Mouse (Mus musculus) adrenal gland (tissue): Measurements from ENCODE around the gene Dido1.

Source experiments
- intact Hi-C: fragments of 180-260 bp; cut with DNase I; formaldehyde crosslinking; loops from one replicate; pipeline ENCODE4 v1.15.1; 2025
- long read RNA-seq, 2 experiments: library from polyadenylated mRNA; unstranded; transcript quantifications; one replicate each; pipeline ENCODE4 v2.0.0; 2020; ENCODE audit warnings: borderline replicate concordance in 1 of 2; ENCODE audit not compliant: insufficient replicate concordance in 1 of 2

Dido1 gene
- long read RNA-seq, experiment 1, full-length matches to known transcripts, result 1 of 9 reads
- long read RNA-seq, experiment 1, partial matches to known transcripts, result 1 of 9 reads
- long read RNA-seq, experiment 1, other reads (novel, unspliced or antisense), result 7 of 9 reads
- long read RNA-seq, experiment 2, partial matches to known transcripts, result 18 of 28 reads
- long read RNA-seq, experiment 2, other reads (novel, unspliced or antisense), result 9 of 28 reads

DNA sequence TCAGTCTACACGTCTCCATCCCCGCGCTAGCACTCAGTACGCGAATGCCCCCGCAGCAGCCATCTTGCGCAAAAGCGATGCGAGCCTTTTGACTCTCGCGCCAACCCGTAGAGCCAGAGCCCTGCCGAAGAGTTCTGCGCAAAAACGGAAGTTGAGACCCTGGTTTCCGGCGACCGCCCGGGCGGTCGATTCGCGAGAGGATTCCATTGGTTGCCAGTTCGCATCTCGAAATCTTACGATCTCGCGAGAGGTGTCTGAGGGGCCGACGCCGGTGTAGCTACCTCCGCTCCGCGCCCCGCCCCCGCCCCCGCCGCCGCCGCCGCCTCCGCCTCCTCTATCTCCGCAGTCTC lies at the start of gene Dido1, which contains the start of gene Gid8:
Gene Dido1, minus strand, starts transcription at position 77 of the 350 bp plus-strand sequence.
Gene Gid8, plus strand, starts transcription at position 195 of the 350 bp plus-strand sequence.
- intact Hi-C loops, result loop anchor here (5.0 kb wide), 1 partner anchor 33 kb away; no protein-coding TSS in a partner anchor

DNA sequence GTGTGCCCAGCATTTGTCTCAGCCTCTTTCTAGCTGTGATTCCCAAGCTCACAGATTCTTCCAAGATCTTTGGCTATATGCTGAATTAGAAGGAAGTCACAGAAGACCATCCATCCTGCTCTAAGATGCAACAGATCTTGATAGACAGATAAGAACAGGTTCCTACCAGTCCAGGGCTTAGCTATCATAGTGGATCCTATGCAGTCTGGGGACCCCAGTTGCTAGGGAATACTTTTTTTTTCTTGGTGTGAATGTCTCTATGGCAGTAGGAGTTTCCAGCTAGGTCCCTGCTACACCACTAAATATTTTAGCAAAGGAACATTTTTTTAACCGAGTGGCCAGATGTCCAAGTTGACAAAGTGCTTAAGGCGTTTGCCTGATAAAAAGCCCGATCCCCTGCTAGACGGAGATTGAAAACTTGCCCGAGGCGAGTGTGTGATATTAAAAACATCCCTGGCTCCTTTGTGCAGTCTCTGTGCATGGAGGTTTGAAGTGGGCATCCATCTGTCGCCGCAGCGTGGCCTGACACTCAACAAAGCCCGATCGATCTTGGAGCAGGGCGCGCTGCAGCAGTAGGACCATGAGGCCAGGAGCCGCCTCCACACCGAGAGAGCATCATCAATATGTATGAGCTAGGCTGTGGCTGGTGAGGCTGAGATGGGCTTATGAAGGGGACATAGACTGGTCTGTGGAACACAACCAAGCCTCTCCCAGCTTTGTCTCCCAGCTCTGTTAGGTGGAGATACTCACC lies 48.9 kb upstream of the Dido1 start:
- intact Hi-C loops, result no loop called here

DNA sequence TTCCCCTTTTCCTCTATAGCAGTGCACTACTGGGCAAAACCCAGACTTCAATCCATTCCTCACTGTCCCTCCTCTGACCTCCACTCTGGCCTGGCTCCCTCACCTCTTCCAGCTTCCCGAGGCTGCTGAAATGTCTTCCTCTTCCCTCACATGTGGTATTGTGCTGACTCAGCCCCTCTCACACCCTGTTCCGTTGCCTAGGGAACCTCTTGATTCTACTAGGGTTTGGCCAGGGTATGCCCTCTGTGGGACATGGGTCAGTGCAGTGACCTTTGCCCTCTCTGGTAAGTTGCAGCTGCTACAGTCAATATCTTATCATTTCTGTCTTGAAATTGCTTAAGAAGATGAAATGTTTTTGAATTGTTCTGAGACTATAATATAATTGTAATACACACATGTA lies 47.0 kb upstream of the Dido1 start:
- intact Hi-C loops, result no loop called here

GRCm38 (mm10) chr2:180755896-180756295 lies 46.1 kb upstream of the Dido1 start:
- intact Hi-C loops, result no loop called here

GRCm38 (mm10) chr2:180754976-180755688 lies 45.3 kb upstream of the Dido1 start:
- intact Hi-C loops, result no loop called here

- intact Hi-C loops, result loop anchor here (5.0 to 10.0 kb wide), 4 partner anchors 72 to 284 kb away; partner anchors contain the start of gene Mrgbp
Measured at GRCm38 (mm10) chr2:180748904-180749303, 39.1 kb upstream of the Dido1 start.

GRCm38 (mm10) chr2:180746569-180747192 lies 36.9 kb upstream of the Dido1 start:
- intact Hi-C loops, result loop anchor here (5.0 to 10.0 kb wide), 4 partner anchors 69 to 282 kb away; partner anchors contain the start of gene Mrgbp

- intact Hi-C loops, result loop anchor here (5.0 to 10.0 kb wide), 4 partner anchors 68 to 281 kb away; partner anchors contain the start of gene Mrgbp
Measured at GRCm38 (mm10) chr2:180745248-180745927, 35.6 kb upstream of the Dido1 start.

GRCm38 (mm10) chr2:180743321-180743720 lies 33.5 kb upstream of the Dido1 start:
- intact Hi-C loops, result loop anchor here (10.0 kb wide), 1 partner anchor 279 kb away; no protein-coding TSS in a partner anchor

GRCm38 (mm10) chr2:180742820-180743219 lies 33.0 kb upstream of the Dido1 start:
- intact Hi-C loops, result loop anchor here (10.0 kb wide), 1 partner anchor 278 kb away; no protein-coding TSS in a partner anchor

DNA sequence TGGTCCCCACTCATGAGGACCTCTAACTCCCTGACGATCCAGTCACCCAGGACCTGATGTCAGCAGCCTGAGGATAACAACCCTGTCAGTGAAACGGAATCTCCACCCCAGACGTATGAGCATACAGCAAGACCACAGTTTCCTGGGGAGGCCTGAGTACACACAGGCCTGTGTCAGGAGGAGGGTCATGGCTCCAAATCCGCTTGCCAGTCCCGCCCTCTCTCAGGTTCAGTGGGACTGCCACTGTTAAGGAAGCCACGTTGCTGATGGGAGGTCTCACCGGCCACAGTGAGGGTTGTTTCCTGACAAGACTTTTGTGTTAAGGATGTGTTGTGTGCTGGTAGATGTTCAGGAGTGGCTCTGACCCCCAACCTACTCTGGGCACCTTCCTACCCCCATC lies 31.6 kb upstream of the Dido1 start:
- intact Hi-C loops, result loop anchor here (10.0 kb wide), 1 partner anchor 277 kb away; no protein-coding TSS in a partner anchor

DNA sequence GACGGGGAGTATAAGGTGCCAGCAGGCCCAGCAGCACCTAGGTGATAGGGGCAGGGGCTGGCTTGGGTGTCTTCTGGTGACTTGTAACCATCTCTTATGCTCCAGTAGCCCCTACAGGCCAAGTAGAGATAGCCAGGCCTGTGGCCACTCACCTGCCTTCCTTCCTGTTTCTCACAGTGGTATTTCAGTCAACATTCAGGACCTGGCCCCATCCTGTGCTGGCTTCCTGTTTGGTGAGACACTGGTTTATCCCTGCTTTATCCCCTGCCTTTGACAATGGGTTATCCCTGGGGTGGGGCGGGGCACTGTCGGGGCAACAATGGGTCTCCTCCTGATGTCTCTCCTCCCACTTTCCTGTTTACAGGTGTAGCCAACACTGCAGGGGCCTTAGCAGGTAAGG lies 30.6 kb upstream of the Dido1 start:
- intact Hi-C loops, result loop anchor here (10.0 kb wide), 1 partner anchor 276 kb away; no protein-coding TSS in a partner anchor

- intact Hi-C loops, result no loop called here
Measured at GRCm38 (mm10) chr2:180737984-180738383, 28.2 kb upstream of the Dido1 start.

DNA sequence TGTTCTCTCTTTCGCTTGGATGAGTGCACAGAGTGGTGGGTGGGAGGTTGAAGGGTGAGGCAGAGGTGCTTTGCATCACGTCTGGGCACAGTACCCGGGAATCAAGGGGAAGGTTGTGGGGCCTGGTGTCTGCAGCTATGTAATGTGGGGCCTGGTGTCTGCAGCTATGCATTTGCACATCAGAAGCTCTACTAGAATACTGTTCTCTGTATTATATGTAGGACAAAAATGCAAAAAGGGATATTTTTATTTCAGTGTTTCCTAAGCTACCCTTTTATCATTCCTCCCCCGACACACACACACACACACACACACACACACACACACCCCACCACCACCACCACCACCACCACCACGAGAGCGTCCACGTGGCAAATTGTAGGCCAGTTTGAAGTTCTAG lies 25.4 kb upstream of the Dido1 start:
- intact Hi-C loops, result no loop called here

GRCm38 (mm10) chr2:180731984-180732383 lies 22.2 kb upstream of the Dido1 start:
- intact Hi-C loops, result no loop called here

- intact Hi-C loops, result no loop called here
Measured at GRCm38 (mm10) chr2:180731036-180731435, 21.2 kb upstream of the Dido1 start.

DNA sequence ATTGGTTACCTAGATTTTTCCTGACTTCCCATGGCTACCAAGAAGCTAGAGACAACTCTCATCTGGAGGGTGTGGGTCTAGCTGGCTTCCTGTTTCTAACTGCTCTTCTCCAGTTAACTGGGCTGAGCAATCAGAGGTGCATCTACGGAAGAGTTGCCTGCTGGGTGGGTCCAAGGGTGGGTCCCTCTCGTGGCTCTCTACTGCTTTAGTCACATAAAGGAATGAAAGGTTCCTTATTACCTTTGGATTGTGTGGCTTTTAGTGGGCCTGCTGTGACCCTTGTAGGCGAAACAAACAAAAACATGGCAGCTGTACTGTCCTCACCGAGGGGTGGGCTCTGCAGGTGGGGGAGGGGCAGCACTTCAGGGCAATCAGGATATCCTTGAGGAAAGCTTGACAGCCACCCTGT lies 17.8 kb upstream of the Dido1 start:
- intact Hi-C loops, result loop anchor here (5.0 kb wide), 1 partner anchor 45 kb away; no protein-coding TSS in a partner anchor

DNA sequence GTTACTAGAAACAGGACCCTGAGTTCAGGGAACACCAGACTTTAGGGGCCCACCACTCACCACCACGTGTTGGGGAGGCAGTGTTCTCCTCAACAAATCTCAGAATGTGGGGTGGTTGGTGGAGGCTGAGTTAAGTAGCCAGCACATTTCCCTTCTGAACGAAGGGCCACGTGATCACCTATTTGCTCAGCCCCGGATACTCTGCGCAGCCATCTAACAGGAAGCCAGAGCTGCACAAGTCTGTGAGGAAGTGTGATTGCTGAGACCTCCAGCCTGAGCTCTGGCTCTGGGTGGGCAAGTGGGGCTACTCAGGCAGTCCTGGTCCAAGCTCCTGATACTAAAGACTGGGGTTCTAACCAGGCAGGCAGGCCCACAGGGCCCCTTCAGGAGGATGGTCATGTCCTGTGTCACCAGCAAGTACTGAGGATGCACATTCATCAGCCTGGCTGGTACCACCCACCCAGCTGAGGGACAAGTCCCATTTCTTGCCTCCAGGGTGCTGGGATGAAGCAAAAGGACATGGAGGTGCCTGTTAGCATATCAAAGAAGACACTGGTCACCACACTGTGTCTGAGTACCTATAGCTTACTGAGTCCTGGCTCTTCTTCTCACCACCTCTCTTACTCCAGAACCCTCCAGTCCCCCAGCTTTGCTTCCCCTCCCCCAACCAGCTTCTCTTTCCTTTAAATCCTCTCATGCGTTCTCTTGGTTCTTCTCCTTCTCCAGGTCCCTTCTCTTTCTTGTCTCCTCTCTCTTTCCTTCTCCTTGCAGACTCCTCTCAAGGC lies 17.1 kb upstream of the Dido1 start:
- intact Hi-C loops, result loop anchor here (5.0 kb wide), 1 partner anchor 45 kb away; no protein-coding TSS in a partner anchor

- intact Hi-C loops, result loop anchor here (5.0 kb wide), 1 partner anchor 44 kb away; no protein-coding TSS in a partner anchor
Measured at GRCm38 (mm10) chr2:180725856-180726629, 16.2 kb upstream of the Dido1 start.
